In the genomic region with DNA sequence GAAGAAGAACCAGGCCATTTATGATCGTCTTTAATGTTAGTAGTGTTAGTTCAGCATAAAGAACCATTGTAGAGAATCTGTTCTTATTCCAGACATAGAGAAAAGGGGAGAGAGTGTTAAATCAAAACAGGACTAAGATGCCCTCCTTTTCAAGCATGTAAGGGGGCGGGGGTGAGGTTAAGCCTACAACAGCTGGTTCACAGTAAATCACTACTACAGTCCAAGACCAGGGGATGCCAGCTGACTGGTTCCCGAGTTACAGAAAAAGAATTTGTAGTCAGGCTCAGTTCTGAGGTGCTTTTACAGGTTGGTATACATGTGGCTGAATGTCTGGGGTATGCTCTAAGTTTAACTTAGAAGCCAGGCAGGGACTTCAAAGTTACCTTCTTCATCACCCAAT, we compare ENCODE assay signal across 28 mouse cellular contexts. TPM values are rescaled to one million over a fixed set of nuclear protein-coding genes. Genes with fewer than 3 reads are reported as not detected.
"Had no signal": no experiment of that assay in that cellular context is flagged by ENCODE, and none has a peak within 500 bp of the region (broad histone marks: within the 10 kb centered on the region; RNA-seq: fewer than 3 reads in every experiment).

No protein-coding gene starts in this region.

- DNase-seq: cerebellum, adult 8-10 months; cerebellum, adult 9-10 months; cerebellum, adult 9-11 months; cerebellum, postnatal 10 days; cerebellum, postnatal 14 days; cerebellum, postnatal 25 days; cerebellum, postnatal 36 days; embryo, embryonic 11 days; forebrain, postnatal 0 days; gastrocnemius, adult 2 months; gastrocnemius, postnatal 10 days; gastrocnemius, postnatal 14 days; gastrocnemius, postnatal 25 days; gastrocnemius, postnatal 36 days; heart, adult 11 months; heart, adult 18-20 months; heart, adult 2 months had no signal

- H3K27me3 ChIP-seq: embryonic facial prominence, embryonic 12.5 days; embryonic facial prominence, embryonic 13.5 days; embryonic facial prominence, embryonic 15.5 days; forebrain, embryonic 12.5 days; forebrain, embryonic 13.5 days; forebrain, embryonic 15.5 days had no signal

- H3K4me3 ChIP-seq: embryonic facial prominence, embryonic 10.5 days; embryonic facial prominence, embryonic 12.5 days; embryonic facial prominence, embryonic 13.5 days; embryonic facial prominence, embryonic 15.5 days; erythroblast, embryonic 14.5 days; forebrain, embryonic 10.5 days; forebrain, embryonic 12.5 days; forebrain, embryonic 13.5 days; forebrain, embryonic 15.5 days; gastrocnemius, adult 2 months; heart, adult 2 months had no signal

- H3K4me2 ChIP-seq: embryonic facial prominence, embryonic 12.5 days; embryonic facial prominence, embryonic 13.5 days; embryonic facial prominence, embryonic 15.5 days; forebrain, embryonic 12.5 days; forebrain, embryonic 13.5 days; forebrain, embryonic 15.5 days had no signal

RNA-seq across cellular contexts. Expression of gene Cfap69, which starts 12.0 kb away (rescaled TPM):
- total RNA-seq: common myeloid progenitor, adult 5-6 weeks; granulocyte monocyte progenitor cell, adult 5-6 weeks had no signal

RNA-seq across cellular contexts. Expression of gene Steap2, which starts 18.3 kb away (rescaled TPM):
- total RNA-seq: common myeloid progenitor, adult 5-6 weeks; granulocyte monocyte progenitor cell, adult 5-6 weeks had no signal
